Mouse (Mus musculus) liver, embryonic 14.5 days (tissue): ENCODE data around the gene Tmem208.

ENCODE experiments used
- CTCF ChIP-seq: IDR thresholded peaks from 2 replicates; pipeline ENCODE4 v1.5.1; 2016; ENCODE audit warnings: antibody characterized with exemption, low read depth, control low read depth
- EP300 ChIP-seq: IDR thresholded peaks from 2 replicates; pipeline ENCODE4 v1.6.1; 2016; ENCODE audit warnings: antibody characterized with exemption, low read depth

GRCm38 (mm10) chr8:105289805-105290460 is 36.2 kb upstream of the Tmem208 start, which contains the start of gene 4931428F04Rik:
- peak; percentile 77 for TF ChIP-seq CTCF
- no peak for TF ChIP-seq EP300
